Mouse (Mus musculus): ENCODE data around the gene Ptgfrn.

DNA sequence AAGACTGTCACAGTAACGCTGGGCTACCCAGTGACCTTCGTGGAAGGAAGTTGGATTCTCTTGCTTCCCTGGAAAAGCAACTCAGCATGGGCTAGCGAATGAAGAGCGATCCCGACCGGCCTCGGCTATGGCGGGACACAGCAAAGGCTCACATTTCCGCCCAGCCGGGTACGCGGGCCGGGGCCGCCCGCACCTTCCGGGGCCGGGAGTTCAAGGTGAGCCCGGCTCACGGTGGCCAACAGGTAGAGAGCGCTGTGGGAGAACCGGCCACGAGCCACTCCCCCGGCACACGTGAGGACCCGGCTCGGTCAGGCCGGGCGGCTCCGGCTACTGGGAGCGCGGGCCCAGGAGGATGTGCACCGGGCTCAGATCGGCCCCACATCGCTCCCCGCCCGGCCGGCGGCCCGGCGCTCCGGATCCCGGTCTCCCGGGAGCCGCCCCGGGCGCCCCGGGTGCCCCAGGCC lies 488 bp downstream of the Ptgfrn start:
- TF ChIP-seq CTCF (IDR thresholded peaks at IDR 0.05) = no peak
- no peak for TF ChIP-seq EP300 (IDR thresholded peaks at IDR 0.05; ENCODE audit: insufficient read depth, low read depth, low read length)
